Mouse (Mus musculus) layer of hippocampus, adult 2 months (tissue): ENCODE results near the gene Alpl. TPM values are rescaled to one million over a fixed set of nuclear protein-coding genes. Genes with fewer than 3 reads are reported as not detected.

Experiments
- DNase-seq, 2 experiments: peaks; one replicate each; pipeline ENCODE4 v3.0.0; 2022; ENCODE audit warnings: low spot score in 2 of 2
- H3K27ac ChIP-seq: fragments of 200-600 bp; 2 replicates; pipeline ENCODE4 v1.8.1; 2022
- H3K4me3 ChIP-seq: fragments of 200-600 bp; 2 replicates; pipeline ENCODE4 v1.8.1; 2022; ENCODE audit warnings: mild to moderate bottlenecking
- CTCF ChIP-seq: fragments of 200-600 bp; conservative IDR thresholded peaks from 2 replicates; pipeline ENCODE4 v1.8.1; 2022; ENCODE audit warnings: antibody characterized with exemption, mild to moderate bottlenecking, moderate library complexity
- total RNA-seq, 2 experiments: library from RNA; stranded (reverse); gene quantifications; 2 replicates each; pipeline ENCODE4 v1.2.3; 2021

Alpl gene
- total RNA-seq, 2 experiments from 2014 or later: 6.8 to 7.2 TPM

DNA sequence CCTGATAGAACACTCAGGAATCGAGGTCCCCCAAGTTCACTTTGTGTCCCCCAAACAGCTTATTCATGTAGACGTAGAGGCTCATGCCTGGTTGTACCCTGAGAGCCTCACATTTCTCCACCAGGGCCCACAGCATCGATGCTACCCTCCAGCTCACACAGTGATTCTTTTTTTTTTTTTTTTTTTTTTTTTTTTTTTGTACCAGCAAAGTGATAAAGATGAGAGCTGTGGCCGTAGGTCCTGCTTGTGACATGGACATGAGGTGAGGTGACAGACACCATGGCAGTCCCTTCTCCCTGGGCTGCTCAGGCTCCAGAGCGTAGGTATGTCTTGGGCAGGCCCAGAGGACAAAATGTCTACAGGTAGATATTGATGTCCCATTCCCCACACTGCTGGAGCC is 5.2 kb downstream of the Alpl start:
- Histone ChIP-seq H3K27ac (no peak overlapping the region), H3K4me3 (no peak overlapping the region)
- DNase-seq: no peak
- TF ChIP-seq CTCF: no peak

DNA sequence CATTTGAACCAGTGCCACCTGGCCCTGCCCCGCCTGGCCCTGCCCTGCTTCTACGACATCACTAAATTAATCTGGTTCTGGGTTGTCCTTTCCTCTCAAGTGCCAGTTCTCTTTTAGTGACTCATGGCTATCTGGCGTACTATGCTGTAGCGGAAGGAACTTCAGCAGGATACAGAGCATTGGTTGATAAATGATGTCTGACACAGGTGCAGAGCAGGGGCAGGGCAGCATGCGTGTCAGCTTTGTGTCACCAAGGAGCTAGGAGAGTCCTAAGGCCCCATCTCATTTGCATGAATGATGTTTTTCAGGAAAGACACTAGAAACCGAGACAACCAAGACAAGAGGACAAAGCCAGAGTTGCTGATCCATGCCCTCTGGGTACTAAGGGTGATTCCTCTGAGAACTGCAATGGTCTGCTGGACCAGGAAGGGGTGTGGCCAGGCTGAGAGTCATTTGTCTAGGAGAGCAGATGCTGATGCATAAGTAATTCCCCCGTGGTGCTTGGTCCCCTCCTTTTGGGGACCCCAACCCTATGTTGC is 7.6 kb downstream of the Alpl start:
- no peak overlapping the region for H3K4me3 ChIP-seq
- TF ChIP-seq CTCF: no peak
- DNase-seq: no peak
- no peak overlapping the region for H3K27ac ChIP-seq

DNA sequence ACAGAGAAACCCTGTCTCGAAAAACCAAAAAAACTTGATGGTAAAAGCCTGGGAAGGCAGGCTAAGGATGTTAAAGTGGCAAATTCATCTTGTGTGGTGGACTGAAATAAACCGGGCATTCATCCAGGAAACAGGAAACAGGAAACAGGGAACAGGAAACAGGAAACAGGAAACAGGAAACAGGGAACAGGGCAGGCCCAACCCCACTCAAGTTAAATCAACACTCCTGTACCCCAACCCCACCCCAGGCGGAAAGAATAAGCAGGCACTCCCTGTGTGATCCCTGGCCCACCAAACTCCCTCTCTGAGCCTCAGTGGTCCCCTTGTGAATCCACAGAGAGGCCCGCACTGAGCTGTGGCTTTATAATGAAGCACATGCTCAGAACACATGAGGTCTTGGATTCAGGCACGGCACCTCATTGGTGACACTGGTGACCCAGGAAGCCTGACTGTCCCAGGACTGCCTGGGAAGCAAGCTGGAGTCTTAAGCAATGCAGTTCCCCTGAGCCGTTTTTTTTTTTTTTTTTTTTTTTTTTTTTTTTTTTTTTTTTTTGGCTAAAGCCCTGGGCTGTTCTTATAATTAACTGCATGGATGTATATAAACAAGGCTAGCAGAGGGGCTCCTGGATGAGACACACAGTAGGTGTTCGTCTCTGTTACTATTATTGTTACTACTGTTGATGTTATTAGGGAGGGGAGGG is 8.4 kb downstream of the Alpl start:
- no peak overlapping the region for H3K27ac ChIP-seq
- no peak for DNase-seq
- no peak overlapping the region for H3K4me3 ChIP-seq
- no peak for TF ChIP-seq CTCF

DNA sequence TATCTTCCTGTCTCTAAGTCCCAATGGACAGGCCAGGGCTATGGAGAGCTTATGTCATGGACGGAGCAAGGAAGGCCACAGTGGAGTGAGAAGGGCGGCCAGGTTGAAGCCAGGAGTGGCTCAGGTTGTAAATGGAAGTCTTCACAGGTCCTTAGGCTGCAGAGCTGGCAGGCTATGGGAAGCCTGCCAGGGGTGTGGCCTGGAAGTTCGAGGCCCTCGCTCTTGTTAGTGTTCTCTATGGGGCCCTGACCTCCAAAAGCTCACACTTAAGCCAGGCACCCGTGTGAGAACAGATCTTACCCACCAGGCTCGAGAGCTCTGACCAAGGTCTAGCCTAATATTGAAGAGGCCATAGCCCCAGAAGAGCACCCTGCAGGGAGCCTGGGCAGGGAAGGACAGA is 9.7 kb downstream of the Alpl start:
- no peak for TF ChIP-seq CTCF
- H3K4me3 ChIP-seq: no peak overlapping the region
- H3K27ac ChIP-seq: no peak overlapping the region
- no peak for DNase-seq

DNA sequence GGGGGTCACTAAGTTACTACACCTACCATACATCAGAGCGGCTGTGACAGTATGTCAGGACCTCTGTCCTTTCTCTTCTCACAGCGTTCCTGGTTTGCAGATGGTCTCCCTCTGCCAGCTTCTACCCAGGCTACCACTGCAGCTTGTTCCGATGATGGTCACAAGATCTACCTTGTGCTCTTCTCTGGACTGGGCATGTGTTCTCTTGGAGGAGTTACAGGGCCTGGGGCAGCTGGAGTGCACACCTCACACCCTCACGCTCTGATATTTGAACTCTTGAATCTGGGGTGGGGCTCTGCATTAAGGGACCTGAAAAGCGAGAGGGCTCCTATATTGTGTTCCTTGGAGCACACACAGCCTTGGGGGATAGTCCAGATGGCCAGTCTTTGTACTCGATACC is 10.9 kb downstream of the Alpl start:
- TF ChIP-seq CTCF: no peak
- H3K4me3 ChIP-seq: no peak overlapping the region
- no peak for DNase-seq

DNA sequence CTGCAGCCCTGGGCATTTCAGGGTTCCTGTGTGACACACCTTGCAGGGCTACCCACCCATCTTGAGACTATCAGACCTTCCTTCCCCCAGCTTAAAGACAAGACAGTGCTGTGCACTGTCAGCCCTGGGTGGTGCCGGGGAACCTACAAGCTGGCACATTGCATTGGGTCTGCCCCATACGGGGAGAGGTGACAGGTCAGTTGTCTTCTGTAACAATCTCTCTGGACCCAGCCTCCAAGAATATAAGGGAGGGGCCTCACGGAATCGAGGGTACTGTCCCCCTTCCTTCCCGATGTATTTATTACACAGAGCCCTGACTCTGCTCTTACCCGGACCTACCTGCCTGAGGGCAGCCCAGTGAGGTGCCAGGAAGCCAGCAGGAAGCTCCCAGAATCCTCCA is 11.4 kb downstream of the Alpl start:
- DNase-seq: no peak
- H3K4me3 ChIP-seq: no peak overlapping the region
- no peak overlapping the region for H3K27ac ChIP-seq
- TF ChIP-seq CTCF: no peak

More for the DNA sequence above, 10.9 kb downstream of the Alpl start:
- no peak overlapping the region for H3K27ac ChIP-seq

DNA sequence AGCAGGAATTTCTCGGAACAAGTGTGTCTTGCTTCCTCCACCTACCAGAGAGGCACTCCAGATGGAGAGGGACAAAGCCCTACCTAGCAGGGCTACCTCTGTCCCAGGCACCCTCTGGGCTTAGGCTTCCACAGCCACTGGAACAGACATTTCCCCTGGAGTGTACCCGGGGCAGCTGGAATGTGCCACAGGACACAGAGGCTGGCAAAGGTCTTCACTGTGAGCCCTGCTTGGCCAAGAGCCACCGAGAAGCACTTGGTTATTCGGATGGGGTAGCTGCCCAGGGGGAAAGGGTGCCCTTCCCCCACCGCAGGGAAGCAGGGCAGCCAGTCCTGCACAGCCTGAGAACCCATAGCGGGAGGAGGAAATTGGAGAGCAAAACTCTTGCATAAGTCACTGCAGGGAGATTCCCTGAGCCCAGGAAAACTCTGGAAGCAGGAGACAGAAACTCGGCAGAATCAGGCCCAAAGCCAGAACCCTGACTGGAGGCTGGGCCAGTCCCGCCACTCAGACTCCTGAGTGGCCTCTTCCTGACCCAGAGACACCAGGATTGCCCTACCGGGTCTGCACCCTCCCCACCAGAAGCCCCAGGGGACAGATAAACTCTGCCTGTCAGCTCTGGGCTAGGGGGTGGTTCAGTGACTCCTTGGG is 12.5 kb downstream of the Alpl start:
- H3K27ac ChIP-seq: peak overlapping the region; percentile 67; the same call in 1 of the 2 replicates
- DNase-seq: peak; percentile 43 to 47
- no peak overlapping the region for H3K4me3 ChIP-seq
- TF ChIP-seq CTCF: no peak

DNA sequence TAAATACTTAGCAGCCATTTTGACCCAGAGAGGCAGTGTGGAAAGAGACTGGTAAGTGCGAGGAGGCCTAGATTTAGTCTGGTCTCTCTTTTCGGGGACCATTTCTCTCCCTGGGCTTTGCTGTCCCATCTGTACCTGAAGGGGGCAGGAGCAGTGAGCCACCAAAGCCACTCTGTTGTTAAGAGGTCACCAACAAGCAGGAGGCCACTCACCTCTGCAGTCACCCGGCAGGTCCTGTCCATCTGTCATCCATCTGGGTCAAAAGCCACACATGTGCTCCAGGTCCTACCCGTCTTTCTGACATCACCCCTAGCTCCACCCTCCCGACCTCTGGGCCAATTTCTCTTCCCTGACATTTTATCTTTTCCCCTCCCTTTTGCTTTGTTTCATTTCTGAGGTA is 14.2 kb downstream of the Alpl start:
- Histone ChIP-seq H3K27ac (no peak overlapping the region), H3K4me3 (no peak overlapping the region)
- no peak for DNase-seq
- no peak for TF ChIP-seq CTCF

DNA sequence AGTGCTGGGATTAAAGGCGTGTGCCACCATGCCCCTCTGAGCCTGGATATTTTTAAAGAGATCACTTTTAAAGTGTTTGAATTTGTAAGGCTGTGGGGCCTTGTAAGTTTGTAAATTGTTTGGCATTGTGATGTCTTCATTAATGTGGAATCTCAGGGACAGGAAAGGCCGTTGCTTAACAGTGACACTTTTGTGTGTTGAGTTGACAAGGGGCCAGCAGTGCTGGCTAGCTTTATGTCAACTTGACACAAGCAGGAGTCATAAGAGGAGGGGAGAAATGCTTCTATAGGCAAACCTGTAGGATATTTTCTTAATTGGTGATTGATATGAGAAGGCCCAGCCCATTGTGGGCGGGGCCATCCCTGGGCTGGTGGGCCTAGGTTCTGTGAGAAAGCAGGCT is 15.2 kb downstream of the Alpl start:
- H3K27ac ChIP-seq: no peak overlapping the region
- no peak for TF ChIP-seq CTCF
- DNase-seq: no peak
- H3K4me3 ChIP-seq: no peak overlapping the region

DNA sequence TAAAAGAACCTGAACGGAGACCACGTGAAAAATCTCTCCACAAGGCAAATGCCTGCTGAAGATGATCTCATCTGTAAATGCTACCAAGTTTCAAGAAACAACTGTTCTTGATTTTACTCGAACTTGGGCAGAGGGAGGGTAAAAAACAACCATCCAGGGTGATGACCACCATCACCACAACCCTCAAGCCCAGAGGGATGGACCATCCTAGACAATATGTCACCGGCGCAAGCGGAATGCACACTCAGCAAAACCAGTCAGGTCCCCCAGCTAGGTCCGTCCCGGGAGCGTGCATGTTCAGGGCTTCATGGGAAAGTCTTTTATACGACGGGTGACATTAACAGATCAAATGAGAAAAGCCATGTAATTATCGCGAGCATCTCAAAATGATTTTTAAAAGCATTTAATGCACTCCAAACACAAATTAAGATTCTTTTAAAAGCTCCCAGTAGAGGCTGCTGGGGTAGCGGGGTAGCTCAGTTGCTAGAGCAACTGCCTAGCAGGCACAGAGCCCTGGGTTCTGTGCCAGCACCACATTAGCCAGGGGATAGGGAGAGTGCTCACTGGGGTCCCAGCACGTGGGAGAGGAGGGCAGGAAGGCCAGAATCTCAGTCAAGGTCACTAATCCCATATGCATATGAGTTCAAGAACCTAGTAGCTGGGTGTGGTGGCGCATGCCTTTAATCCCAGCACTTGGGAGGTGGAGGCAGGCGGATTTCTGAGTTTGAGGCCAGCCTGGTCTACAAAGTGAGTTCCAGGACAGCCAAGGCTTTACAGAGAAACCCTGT is 17.6 kb downstream of the Alpl start:
- H3K4me3 ChIP-seq: no peak overlapping the region
- DNase-seq: no peak
- no peak overlapping the region for H3K27ac ChIP-seq
- TF ChIP-seq CTCF: no peak

DNA sequence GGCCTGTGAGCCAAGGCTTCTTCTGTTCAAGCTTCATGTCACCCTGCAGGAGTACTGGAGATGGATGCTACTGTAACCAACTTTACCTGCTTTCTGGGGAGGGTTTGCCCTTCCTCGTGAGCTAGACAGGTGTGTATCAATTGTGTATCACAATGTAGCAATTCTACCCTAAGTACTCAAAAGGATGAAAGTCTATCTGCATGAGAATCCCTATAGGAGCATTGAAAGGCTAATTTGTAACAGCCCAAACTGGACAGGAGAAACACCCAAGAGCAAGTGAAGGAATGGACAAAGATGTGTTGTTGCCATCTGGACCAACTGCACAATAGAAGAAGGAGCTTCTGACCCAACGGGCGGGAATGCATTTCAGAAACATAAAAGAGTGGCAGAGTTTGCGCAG is 18.3 kb downstream of the Alpl start:
- H3K27ac ChIP-seq: no peak overlapping the region
- TF ChIP-seq CTCF: no peak
- no peak overlapping the region for H3K4me3 ChIP-seq
- DNase-seq: no peak

DNA sequence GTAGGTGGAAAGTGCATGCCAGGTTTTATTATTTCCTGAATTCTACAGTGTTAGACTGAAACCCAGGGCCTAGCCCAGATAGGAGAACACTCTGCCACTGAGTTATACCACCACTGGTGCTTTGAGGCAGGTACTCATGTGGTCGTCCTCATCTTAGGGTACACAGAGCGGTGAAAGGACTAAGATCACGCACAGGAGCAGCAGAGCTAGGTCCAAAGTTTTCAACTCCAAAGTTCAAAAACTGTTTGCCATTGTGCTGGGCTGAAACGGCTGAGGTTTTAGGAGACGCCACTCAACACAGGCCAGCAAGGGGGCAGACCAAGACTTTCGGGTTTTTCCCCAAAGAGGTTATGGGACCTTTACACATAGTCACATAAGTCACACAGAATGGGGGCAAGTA is 21.7 kb downstream of the Alpl start:
- TF ChIP-seq CTCF: no peak
- Histone ChIP-seq H3K4me3 (no peak overlapping the region), H3K27ac (no peak overlapping the region)
- DNase-seq: no peak

DNA sequence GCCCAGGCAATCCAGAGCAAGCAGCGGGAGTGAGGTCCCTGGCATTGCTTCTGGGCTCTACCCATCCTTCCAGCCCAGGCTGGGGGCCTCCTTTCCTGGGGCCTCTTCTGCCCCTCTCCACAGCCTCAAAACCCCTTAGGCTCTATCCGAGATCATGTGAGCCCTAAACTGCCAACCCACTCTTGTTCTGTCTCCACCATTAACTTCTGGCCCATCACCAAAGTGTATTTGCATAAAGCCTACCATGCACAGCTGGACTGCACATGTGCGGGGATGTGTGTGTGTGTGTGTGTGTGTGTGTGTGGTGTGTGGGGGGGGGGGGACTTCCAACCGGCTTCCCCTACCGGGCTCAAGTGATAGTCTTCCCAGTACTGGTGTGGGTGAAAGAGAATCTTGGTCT is 22.2 kb downstream of the Alpl start:
- no peak overlapping the region for H3K4me3 ChIP-seq
- TF ChIP-seq CTCF: no peak
- DNase-seq: no peak

More for the DNA sequence above, 22.2 kb downstream of the Alpl start:
- no peak overlapping the region for H3K27ac ChIP-seq
